Mouse (Mus musculus): Measurements from ENCODE around the gene Brd1. TPM values are rescaled to one million over a fixed set of nuclear protein-coding genes. Genes with fewer than 3 reads are reported as not detected.
A peak's percentile ranks its signal among the peaks of the same experiment; 100 is the strongest.

The Brd1 gene
- polyA plus RNA-seq, 1 experiment from 2014 or later: 23.6 TPM

DNA sequence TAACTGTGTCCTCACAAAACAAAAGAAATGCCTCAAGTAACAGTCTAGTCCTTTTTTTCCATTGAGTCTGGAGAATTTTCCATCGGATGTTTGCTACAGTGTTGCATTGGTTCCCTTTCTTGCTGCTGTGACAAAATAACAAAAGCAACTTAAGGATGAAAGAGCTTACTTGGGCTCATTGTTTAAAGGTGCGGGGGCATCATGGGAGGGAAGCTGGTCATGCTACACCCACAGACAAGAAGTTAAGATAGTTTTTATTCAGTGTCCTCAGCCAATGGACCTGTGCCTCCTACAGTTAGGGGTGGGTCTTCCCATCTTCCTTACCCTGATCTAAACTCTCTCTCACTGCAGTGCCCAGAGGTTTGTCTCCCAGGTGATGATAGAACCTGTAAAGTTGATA lies 4.4 kb upstream of the Brd1 start:
- 83% methylated on average over 2 of the region's 2 CpGs for WGBS
- Histone ChIP-seq H3K9ac (ENCODE audit: low read length) (no peak overlapping the region), H3K36me3 (ENCODE audit: control insufficient read depth, insufficient read depth, low read length) (no peaks in the 10 kb centered on the region), H3K4me1 (replicated peaks; ENCODE audit: control insufficient read depth, insufficient read depth, low read length) (no peaks in the 10 kb centered on the region; the same call in 1 of the 2 replicates), H3K27me3 (replicated peaks; ENCODE audit: control insufficient read depth, insufficient read depth, low read length) (no peaks in the 10 kb centered on the region), H3K27ac (ENCODE audit: low read depth) (no peak overlapping the region), H3K4me3 (ENCODE audit: low read depth, low read length) (no peak overlapping the region), H3K4me2 (ENCODE audit: low read length) (no peak overlapping the region), H3K9me3 (ENCODE audit: control insufficient read depth, low read length) (no peaks in the 10 kb centered on the region)
- DNase-seq (ENCODE audit: low spot score): no peak
- no peak for ATAC-seq (replicated peaks; ENCODE audit: low FRiP score, low TSS enrichment, low read depth)

DNA sequence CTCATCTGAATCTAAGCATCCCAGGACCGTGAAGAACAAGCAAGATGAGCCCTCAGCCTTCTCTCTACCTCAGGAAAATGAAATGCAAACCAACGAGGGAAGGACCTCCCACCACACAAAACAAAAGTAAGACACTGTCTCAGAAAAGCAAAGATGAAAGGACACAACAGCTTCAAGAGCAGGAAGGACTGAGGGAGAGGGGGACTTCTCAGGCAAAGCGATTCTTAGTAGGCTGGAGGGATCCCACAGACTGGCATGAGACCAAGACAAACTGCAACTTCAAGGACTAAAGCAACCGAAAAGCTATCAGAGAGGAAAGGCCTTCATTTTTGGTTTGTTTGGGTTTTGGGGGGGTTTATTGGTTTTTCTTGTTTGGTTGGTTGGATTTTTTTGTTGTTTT lies 2.1 kb upstream of the Brd1 start:
- DNase-seq (ENCODE audit: low spot score) (no peak), ATAC-seq (replicated peaks; ENCODE audit: low FRiP score, low TSS enrichment, low read depth) (no peak)
- H3K27me3 ChIP-seq (replicated peaks; ENCODE audit: control insufficient read depth, insufficient read depth, low read length): no peaks in the 10 kb centered on the region
- H3K36me3 ChIP-seq (ENCODE audit: control insufficient read depth, insufficient read depth, low read length): no peaks in the 10 kb centered on the region
- H3K4me2 ChIP-seq (ENCODE audit: low read length): no peak overlapping the region
- H3K27ac ChIP-seq (ENCODE audit: low read depth): no peak overlapping the region
- 81% methylated on average over 4 of the region's 4 CpGs for WGBS
- no peak overlapping the region for H3K9ac ChIP-seq (ENCODE audit: low read length)
- peaks cover 14% of the 10 kb centered on the region for H3K4me1 ChIP-seq (replicated peaks; ENCODE audit: control insufficient read depth, insufficient read depth, low read length)
- H3K4me3 ChIP-seq (ENCODE audit: low read depth, low read length): no peak overlapping the region
- no peaks in the 10 kb centered on the region for H3K9me3 ChIP-seq (ENCODE audit: control insufficient read depth, low read length)

DNA sequence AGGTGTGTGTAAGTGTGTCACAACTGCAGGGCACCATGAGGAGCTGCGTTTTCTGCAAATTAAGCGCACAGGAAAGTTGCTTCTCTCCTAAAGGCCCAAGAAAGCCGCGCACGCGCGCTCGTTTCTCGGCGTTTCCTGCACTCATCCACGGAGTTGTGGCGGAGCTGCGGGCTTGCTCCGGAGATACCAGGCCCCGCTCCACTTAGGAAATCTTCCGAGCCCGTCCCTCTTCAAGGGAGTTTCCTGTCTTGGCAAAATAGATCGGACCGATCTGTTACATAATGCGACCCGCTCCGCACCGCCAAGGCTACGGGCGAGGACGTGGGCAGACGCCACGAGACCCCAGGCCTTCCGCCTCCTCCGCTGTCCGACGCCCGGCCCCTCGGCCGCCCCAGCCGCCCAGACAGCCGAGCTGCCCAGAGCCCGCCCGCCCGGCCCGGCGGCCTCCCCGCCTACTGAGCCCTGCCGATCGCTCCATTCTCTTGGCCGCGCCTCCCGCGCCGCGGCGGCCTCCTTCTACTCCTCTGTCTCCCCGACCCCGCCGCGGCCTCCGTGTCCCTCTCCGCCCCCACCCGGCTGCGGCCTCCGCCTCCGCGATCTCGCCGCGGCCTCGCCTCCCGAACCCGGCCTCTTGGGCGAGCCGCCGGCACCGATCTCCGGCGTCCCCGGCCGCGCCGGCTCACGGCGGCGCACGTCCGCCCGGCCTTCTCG lies 837 bp downstream of the Brd1 start:
- Histone ChIP-seq H3K9me3 (ENCODE audit: control insufficient read depth, low read length) (no peaks in the 10 kb centered on the region), H3K4me2 (ENCODE audit: low read length) (peak overlapping the region; percentile 91), H3K4me3 (ENCODE audit: low read depth, low read length) (peak overlapping the region; percentile 90), H3K27ac (ENCODE audit: low read depth) (peak overlapping the region; percentile 86), H3K27me3 (replicated peaks; ENCODE audit: control insufficient read depth, insufficient read depth, low read length) (no peaks in the 10 kb centered on the region), H3K36me3 (ENCODE audit: control insufficient read depth, insufficient read depth, low read length) (peaks cover 20% of the 10 kb centered on the region), H3K9ac (ENCODE audit: low read length) (peak overlapping the region; percentile 92), H3K4me1 (replicated peaks; ENCODE audit: control insufficient read depth, insufficient read depth, low read length) (peaks cover 14% of the 10 kb centered on the region)
- under 1% methylated on average over 79 of the region's 86 CpGs for WGBS
- ATAC-seq (replicated peaks; ENCODE audit: low FRiP score, low TSS enrichment, low read depth) (peak; percentile 45), DNase-seq (ENCODE audit: low spot score) (peak; percentile 80)

DNA sequence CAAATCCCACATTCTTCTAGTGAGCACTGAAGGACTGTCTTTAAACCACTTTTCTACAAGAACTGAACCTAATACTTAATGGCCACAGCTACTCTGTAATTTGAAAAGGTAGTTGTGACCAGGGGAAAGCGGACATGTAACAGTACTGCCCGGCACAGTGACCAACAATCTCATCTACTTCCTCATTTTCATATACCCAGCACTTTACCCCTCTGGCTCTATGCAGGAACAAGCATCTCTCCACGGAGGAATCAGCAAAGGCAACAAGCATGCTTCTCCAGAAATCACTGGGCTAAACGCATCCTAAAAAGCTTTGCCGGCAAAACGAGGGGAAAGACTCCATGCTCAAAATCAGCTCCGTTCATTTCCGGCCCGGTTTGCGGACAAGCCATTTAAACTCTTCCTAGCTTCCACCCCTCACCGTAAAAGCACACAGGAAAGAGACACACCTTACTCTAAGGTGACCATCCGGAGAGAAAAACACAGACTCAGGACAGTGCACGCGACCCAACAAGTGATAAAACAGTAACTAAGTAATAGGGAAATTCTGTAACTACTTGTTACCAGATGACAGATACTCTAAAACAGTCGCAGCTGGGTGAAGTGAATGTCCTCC lies 1.5 kb downstream of the Brd1 start:
- Histone ChIP-seq H3K9ac (ENCODE audit: low read length) (peak overlapping the region; percentile 92), H3K4me3 (ENCODE audit: low read depth, low read length) (peak overlapping the region; percentile 90), H3K9me3 (ENCODE audit: control insufficient read depth, low read length) (no peaks in the 10 kb centered on the region), H3K27ac (ENCODE audit: low read depth) (peak overlapping the region; percentile 86; the same call in 1 of the 2 replicates), H3K4me1 (replicated peaks; ENCODE audit: control insufficient read depth, insufficient read depth, low read length) (peaks cover 14% of the 10 kb centered on the region), H3K27me3 (replicated peaks; ENCODE audit: control insufficient read depth, insufficient read depth, low read length) (no peaks in the 10 kb centered on the region), H3K36me3 (ENCODE audit: control insufficient read depth, insufficient read depth, low read length) (peaks cover 23% of the 10 kb centered on the region), H3K4me2 (ENCODE audit: low read length) (peak overlapping the region; percentile 91)
- ATAC-seq (replicated peaks; ENCODE audit: low FRiP score, low TSS enrichment, low read depth): 0 out of 2 replicates have a peak, but pooled peaks have one; percentile 2
- WGBS: 17% methylated on average over 15 of the region's 15 CpGs
- no peak for DNase-seq (ENCODE audit: low spot score)

DNA sequence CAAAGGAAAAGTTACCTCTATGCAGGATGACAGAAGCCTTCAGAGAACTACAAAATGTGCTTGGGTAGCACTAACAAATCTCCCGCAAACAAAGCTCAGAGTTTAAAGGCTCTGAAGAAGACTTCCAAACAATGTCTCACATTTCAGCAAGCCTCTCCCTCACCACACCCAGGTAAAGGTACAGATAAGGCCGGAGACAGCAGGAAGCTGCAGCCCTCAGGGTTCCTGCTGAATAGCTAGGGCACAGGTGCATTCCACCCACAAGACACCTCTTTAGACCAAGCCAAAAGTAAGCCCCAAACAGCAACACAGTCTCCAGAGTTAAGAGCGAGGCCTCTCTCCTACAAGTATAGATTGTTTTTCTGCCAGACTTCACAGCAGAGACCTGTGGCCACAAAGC lies 3.3 kb downstream of the Brd1 start:
- ATAC-seq (replicated peaks; ENCODE audit: low FRiP score, low TSS enrichment, low read depth): no peak
- Histone ChIP-seq H3K9me3 (ENCODE audit: control insufficient read depth, low read length) (no peaks in the 10 kb centered on the region), H3K36me3 (ENCODE audit: control insufficient read depth, insufficient read depth, low read length) (peaks cover 37% of the 10 kb centered on the region), H3K4me3 (ENCODE audit: low read depth, low read length) (no peak overlapping the region), H3K4me1 (replicated peaks; ENCODE audit: control insufficient read depth, insufficient read depth, low read length) (peaks cover 14% of the 10 kb centered on the region), H3K27me3 (replicated peaks; ENCODE audit: control insufficient read depth, insufficient read depth, low read length) (no peaks in the 10 kb centered on the region), H3K9ac (ENCODE audit: low read length) (no peak overlapping the region), H3K4me2 (ENCODE audit: low read length) (0 out of 2 replicates have a peak overlapping the region, but pooled peaks have one; percentile 3), H3K27ac (ENCODE audit: low read depth) (no peak overlapping the region)
- WGBS: 66% methylated on average over 3 of the region's 3 CpGs
- no peak for DNase-seq (ENCODE audit: low spot score)

DNA sequence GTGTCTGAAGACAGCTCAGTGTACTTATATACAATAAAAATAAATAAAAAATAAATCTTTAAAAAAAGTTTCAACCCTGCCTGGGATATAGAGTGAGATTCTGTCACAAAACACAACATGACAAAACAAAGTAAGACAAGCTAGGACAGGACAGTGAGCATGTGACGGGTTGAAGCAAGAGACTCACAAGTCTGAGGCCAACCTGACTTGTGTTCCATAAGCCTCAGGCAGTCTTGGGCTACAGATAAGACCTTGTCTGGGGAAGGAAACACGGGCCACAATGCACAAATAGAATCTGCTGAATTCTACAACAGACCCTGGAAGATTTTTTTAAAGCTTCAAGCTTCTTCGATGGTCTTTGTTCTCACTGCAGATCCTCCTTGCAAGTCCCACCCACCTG lies 6.8 kb downstream of the Brd1 start:
- Histone ChIP-seq H3K36me3 (ENCODE audit: control insufficient read depth, insufficient read depth, low read length) (peaks cover 70% of the 10 kb centered on the region), H3K4me3 (ENCODE audit: low read depth, low read length) (no peak overlapping the region), H3K4me2 (ENCODE audit: low read length) (no peak overlapping the region), H3K27ac (ENCODE audit: low read depth) (no peak overlapping the region), H3K9ac (ENCODE audit: low read length) (no peak overlapping the region), H3K9me3 (ENCODE audit: control insufficient read depth, low read length) (no peaks in the 10 kb centered on the region), H3K27me3 (replicated peaks; ENCODE audit: control insufficient read depth, insufficient read depth, low read length) (no peaks in the 10 kb centered on the region), H3K4me1 (replicated peaks; ENCODE audit: control insufficient read depth, insufficient read depth, low read length) (peaks cover 9% of the 10 kb centered on the region)
- DNase-seq (ENCODE audit: low spot score) (no peak), ATAC-seq (replicated peaks; ENCODE audit: low FRiP score, low TSS enrichment, low read depth) (no peak)
- WGBS: 87% methylated on average over 3 of the region's 3 CpGs

DNA sequence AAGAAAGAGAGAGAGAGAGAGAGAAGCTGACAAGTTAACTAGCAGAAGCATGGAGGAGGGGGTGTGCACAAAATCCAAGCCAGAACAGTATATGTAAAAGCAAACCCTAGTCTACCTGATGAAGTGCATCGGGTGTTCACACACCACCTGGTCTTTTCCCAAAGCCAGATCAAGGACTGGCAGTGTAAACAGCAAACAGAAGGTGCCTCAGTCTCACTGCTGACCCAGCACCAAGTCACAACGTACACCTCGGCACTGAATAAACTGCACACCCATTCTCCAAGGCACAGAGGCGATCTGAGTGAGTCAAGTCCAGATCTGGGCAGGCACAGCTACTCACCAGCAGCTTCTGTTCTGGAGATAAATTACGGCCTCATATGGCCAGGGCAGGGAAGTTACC lies 9.0 kb downstream of the Brd1 start:
- no peaks in the 10 kb centered on the region for H3K4me1 ChIP-seq (replicated peaks; ENCODE audit: control insufficient read depth, insufficient read depth, low read length)
- no peak for DNase-seq (ENCODE audit: low spot score)
- H3K27ac ChIP-seq (ENCODE audit: low read depth): no peak overlapping the region
- peaks cover 85% of the 10 kb centered on the region for H3K36me3 ChIP-seq (ENCODE audit: control insufficient read depth, insufficient read depth, low read length)
- H3K9ac ChIP-seq (ENCODE audit: low read length): no peak overlapping the region
- 0 out of 2 replicates have a peak, but pooled peaks have one; percentile 24 for ATAC-seq (replicated peaks; ENCODE audit: low FRiP score, low TSS enrichment, low read depth)
- no peaks in the 10 kb centered on the region for H3K9me3 ChIP-seq (ENCODE audit: control insufficient read depth, low read length)
- no peaks in the 10 kb centered on the region for H3K27me3 ChIP-seq (replicated peaks; ENCODE audit: control insufficient read depth, insufficient read depth, low read length)
- WGBS: 93% methylated on average over 5 of the region's 5 CpGs
- no peak overlapping the region for H3K4me2 ChIP-seq (ENCODE audit: low read length)
- no peak overlapping the region for H3K4me3 ChIP-seq (ENCODE audit: low read depth, low read length)

DNA sequence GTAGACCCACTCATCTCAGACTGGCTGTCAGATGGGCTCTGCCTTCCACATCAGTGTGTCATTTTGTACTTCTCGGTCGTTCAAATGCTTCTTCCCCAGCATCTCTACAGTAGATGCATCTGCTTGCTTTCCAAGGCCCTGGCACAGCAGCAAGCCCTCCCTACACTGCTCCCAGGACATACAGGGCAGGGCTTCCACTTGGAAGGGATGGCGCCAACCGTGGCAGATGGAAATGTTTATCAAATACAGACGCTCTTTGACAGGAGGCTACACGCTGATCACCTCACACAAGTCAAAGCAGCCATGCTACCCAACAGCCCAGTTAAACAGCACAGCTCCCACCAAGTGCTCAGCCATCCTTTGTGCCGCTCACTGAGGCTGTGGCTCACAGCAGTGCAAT lies 9.7 kb downstream of the Brd1 start:
- H3K4me2 ChIP-seq (ENCODE audit: low read length): no peak overlapping the region
- H3K9ac ChIP-seq (ENCODE audit: low read length): no peak overlapping the region
- no peak overlapping the region for H3K27ac ChIP-seq (ENCODE audit: low read depth)
- H3K36me3 ChIP-seq (ENCODE audit: control insufficient read depth, insufficient read depth, low read length): peaks cover 84% of the 10 kb centered on the region
- H3K9me3 ChIP-seq (ENCODE audit: control insufficient read depth, low read length): no peaks in the 10 kb centered on the region
- H3K4me1 ChIP-seq (replicated peaks; ENCODE audit: control insufficient read depth, insufficient read depth, low read length): no peaks in the 10 kb centered on the region
- DNase-seq (ENCODE audit: low spot score): no peak
- 81% methylated on average over 7 of the region's 7 CpGs for WGBS
- H3K4me3 ChIP-seq (ENCODE audit: low read depth, low read length): no peak overlapping the region
- no peak for ATAC-seq (replicated peaks; ENCODE audit: low FRiP score, low TSS enrichment, low read depth)
- H3K27me3 ChIP-seq (replicated peaks; ENCODE audit: control insufficient read depth, insufficient read depth, low read length): no peaks in the 10 kb centered on the region

DNA sequence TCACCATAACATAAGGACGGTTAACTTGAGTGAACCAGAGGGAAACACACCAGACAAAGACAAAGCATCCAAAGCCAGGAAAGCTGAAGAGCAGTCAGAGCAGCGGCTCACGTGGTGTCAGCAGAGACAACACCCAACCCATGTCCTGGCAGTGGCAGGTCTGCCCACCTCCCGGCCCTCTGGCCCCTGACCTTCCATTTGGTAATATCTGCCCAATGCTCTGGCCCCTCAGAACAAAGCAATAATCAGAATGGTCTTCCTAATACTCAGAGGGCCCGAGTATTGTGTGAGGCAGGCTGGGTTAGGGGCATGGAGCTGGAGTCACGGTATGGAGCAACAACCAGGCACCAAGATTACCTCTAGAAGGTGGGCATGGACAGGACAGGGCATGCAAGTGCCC lies 10.8 kb downstream of the Brd1 start:
- no peak overlapping the region for H3K4me2 ChIP-seq (ENCODE audit: low read length)
- no peak overlapping the region for H3K9ac ChIP-seq (ENCODE audit: low read length)
- H3K4me1 ChIP-seq (replicated peaks; ENCODE audit: control insufficient read depth, insufficient read depth, low read length): no peaks in the 10 kb centered on the region
- WGBS: 79% methylated on average over 6 of the region's 6 CpGs
- no peak overlapping the region for H3K27ac ChIP-seq (ENCODE audit: low read depth)
- ATAC-seq (replicated peaks; ENCODE audit: low FRiP score, low TSS enrichment, low read depth) (no peak), DNase-seq (ENCODE audit: low spot score) (no peak)
- H3K4me3 ChIP-seq (ENCODE audit: low read depth, low read length): no peak overlapping the region
- no peaks in the 10 kb centered on the region for H3K27me3 ChIP-seq (replicated peaks; ENCODE audit: control insufficient read depth, insufficient read depth, low read length)
- H3K36me3 ChIP-seq (ENCODE audit: control insufficient read depth, insufficient read depth, low read length): peaks cover 85% of the 10 kb centered on the region
- H3K9me3 ChIP-seq (ENCODE audit: control insufficient read depth, low read length): no peaks in the 10 kb centered on the region
